Mouse (Mus musculus) olfactory bulb, adult 2 months (tissue): ENCODE data around the gene Zbtb7a. TPM values are rescaled to one million over a fixed set of nuclear protein-coding genes. Genes with fewer than 3 reads are reported as not detected.
"Not testable (repeated sequence)": the region's sequence is repeated elsewhere in the genome, so short reads cannot be mapped to it uniquely, and the experiment has no call there.

Source experiments
- H3K27ac ChIP-seq: fragments of 200-500 bp; 2 replicates; pipeline ENCODE4 v1.5.1; 2012; ENCODE audit warnings: low read depth, low read length; ENCODE audit not compliant: insufficient read depth
- H3K4me1 ChIP-seq: fragments of 200-500 bp; 2 replicates; pipeline ENCODE4 v1.6.1; 2012; ENCODE audit warnings: low read length; ENCODE audit not compliant: control insufficient read depth, insufficient read depth
- H3K4me3 ChIP-seq: fragments of 200-500 bp; 2 replicates; pipeline ENCODE4 v1.5.1; 2012; ENCODE audit warnings: mild to moderate bottlenecking, low read depth, low read length, moderate library complexity; ENCODE audit not compliant: insufficient read depth
- CTCF ChIP-seq: fragments of 200-500 bp; IDR thresholded peaks from 2 replicates; pipeline ENCODE4 v1.5.1; 2012; ENCODE audit warnings: low read depth, mild to moderate bottlenecking, low read length, moderate library complexity; ENCODE audit not compliant: insufficient read depth
- POLR2A ChIP-seq: fragments of 200-500 bp; IDR thresholded peaks from 2 replicates; pipeline ENCODE4 v1.6.1; 2012; ENCODE audit warnings: mild to moderate bottlenecking, low read depth, low read length, moderate library complexity; ENCODE audit not compliant: insufficient read depth
- WGBS: fragments of 180-500 bp; shearing (Covaris S2); methylation state at CpG from one replicate; pipeline ENCODE4 v1.1.7; 2018; 5-methylcytosine and 5-hydroxymethylcytosine counted together
- polyA plus RNA-seq: library from polyadenylated mRNA; stranded (reverse); fragments of >200 nt; gene quantifications from 2 replicates; pipeline ENCODE4 v1.2.4, GENCODE M21; 2012; ENCODE audit warnings: low replicate concordance; ENCODE audit not compliant: missing spikeins, insufficient read depth, insufficient read length

Zbtb7a gene
- polyA plus RNA-seq, 1 experiment = not detected

DNA sequence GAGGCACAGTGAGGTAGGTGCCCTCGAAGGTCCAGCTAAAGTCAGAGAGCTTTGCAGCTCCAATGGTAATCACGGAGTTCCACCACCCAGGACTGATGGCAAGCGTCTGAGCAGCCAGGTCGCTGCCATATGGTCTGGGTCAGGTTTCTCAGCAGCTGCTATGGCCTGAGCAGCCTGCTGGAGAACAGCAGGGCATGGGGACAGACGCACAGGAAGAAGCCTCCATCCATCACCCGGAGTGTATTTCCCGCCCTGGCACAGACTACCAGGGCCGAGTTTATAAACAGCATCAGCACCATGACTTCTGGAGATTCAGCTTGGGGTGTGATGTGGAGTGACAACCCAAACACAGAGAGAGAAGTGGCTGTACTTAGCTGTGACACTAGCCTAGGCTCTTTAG is 30.1 kb downstream of the Zbtb7a start:
- H3K4me1 ChIP-seq = peaks cover 39% of the 10 kb centered on the region
- WGBS = 81% methylated on average over 8 of the region's 8 CpGs
- H3K27ac ChIP-seq = no peak overlapping the region
- no peak overlapping the region for H3K4me3 ChIP-seq
- TF ChIP-seq CTCF (no peak), POLR2A (no peak)

DNA sequence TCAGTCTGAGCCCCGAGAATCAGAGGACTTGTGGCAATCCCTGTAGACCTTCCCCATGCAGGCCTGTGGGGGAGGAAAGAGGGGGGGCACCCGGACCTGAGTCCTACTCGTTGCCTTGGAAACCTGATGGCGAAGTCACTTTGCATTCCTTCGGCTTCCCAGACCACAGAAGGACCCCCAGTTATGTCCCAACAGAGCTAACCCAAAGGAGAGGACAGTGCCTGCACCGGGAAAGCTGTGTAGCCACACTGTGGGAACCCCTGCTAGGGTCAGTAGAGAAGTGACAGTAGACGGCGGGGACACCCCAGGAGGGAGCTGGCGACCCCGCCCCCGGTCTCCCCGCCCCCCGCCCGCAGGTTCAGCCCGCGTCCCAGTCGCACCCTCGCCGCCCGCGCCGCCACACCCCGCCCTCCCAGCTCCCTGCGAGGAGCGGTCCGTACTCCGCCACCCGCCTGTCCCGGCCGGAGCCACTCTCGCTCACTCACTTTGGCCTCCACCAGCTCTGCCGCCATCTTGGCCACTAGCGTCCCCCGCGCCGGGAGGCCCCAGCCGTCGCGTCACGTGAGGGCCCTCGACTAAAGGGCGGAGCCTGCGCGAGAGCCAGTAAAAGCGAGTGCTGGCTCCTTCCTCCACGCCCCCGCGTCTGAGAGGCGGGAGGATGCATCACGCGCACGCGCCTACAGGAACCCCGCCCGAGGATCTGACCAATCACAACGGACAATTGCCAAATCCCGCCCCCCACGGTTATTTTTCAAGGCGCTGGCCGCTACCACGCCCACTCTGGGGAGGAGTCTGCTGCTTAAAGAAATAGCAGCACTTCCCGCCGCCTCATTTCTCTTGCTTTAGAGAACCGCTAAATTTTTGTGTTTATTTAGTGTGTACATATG is 32.4 kb downstream of the Zbtb7a start, which contains the start of gene Pias4:
Gene Pias4, minus strand, starts transcription at position 724 of the 887 bp plus-strand sequence.
- peak within 1 kb of the TSS; percentile 92 for H3K27ac ChIP-seq
- peaks cover 24% of the 10 kb centered on the region for H3K4me1 ChIP-seq
- WGBS = under 1% methylated on average over 64 of the region's 64 CpGs
- H3K4me3 ChIP-seq = peak within 1 kb of the TSS; percentile 71
- no peak for TF ChIP-seq CTCF
- TF ChIP-seq POLR2A = peak; percentile 87; the same call in 1 of the 2 replicates

- WGBS = 2% methylated on average over 5 of the region's 5 CpGs
- Histone ChIP-seq H3K4me1 (peaks cover 24% of the 10 kb centered on the region), H3K4me3 (peak overlapping the region; percentile 29; the same call in 1 of the 2 replicates), H3K27ac (peak overlapping the region; percentile 25; the same call in 1 of the 2 replicates)
- TF ChIP-seq POLR2A (no peak), CTCF (no peak)
Measured at GRCm38 (mm10) chr10:81168087-81168431, 33.0 kb downstream of the Zbtb7a start.

DNA sequence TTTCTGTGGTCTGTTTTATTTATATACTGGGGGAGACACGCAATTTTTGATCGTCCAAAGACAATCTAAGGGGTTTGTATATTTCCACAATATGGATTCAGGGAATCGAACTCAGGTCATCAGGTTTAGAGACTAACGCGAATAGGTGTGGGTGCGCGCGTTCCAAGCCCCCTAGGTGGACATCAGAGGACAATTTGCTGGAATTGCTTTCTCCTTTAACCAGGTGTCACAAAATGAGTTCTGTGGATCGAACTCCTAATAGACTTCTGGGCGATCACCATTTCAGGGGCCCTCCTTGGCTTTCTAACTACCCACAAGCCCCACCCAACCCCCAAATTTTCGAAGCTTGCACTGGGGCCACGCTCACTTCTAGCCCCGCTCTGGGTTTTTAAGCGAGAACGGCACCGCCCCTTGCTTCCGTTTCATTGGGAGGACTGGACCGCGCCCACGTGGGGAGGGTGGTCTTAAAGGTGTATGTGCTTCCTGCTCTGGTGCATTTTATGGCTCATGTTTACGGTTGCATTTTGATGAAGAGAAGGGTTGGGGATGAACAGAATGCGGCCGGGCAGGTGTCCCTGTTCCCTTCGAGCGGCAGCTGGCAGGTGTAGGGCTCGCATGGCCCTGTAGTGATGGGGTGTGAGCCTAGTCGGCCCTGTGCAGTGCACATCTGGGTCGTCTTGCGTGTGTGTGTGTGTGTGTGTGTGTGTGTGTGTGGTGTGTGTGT is 33.7 kb downstream of the Zbtb7a start:
- peak overlapping the region; percentile 92 for H3K27ac ChIP-seq
- TF ChIP-seq POLR2A = no peak
- TF ChIP-seq CTCF = no peak
- H3K4me3 ChIP-seq = peak overlapping the region; percentile 71
- under 1% methylated on average over 29 of the region's 29 CpGs for WGBS
- peaks cover 24% of the 10 kb centered on the region for H3K4me1 ChIP-seq

- 13% methylated on average over 13 of the region's 14 CpGs for WGBS
- Histone ChIP-seq H3K27ac (peak overlapping the region; percentile 36; the same call in 1 of the 2 replicates), H3K4me1 (peaks cover 25% of the 10 kb centered on the region)
- not testable (repeated sequence) for H3K4me3 ChIP-seq
Measured at GRCm38 (mm10) chr10:81169411-81169900, 34.4 kb downstream of the Zbtb7a start.

GRCm38 (mm10) chr10:81173132-81173531 is 38.1 kb downstream of the Zbtb7a start:
- 2% methylated on average over 21 of the region's 21 CpGs for WGBS
- peak; percentile 71; the same call in 1 of the 2 replicates for TF ChIP-seq CTCF
- peak; percentile 68; the same call in 1 of the 2 replicates for TF ChIP-seq POLR2A
- H3K4me1 ChIP-seq = peaks cover 25% of the 10 kb centered on the region
- peak overlapping the region; percentile 98 for H3K27ac ChIP-seq
- peak overlapping the region; percentile 20 for H3K4me3 ChIP-seq

GRCm38 (mm10) chr10:81174617-81175344 is 39.8 kb downstream of the Zbtb7a start:
- peak overlapping the region; percentile 98 for H3K27ac ChIP-seq
- WGBS = 2% methylated on average over 29 of the region's 29 CpGs
- H3K4me1 ChIP-seq = peaks cover 29% of the 10 kb centered on the region
- TF ChIP-seq CTCF (peak; percentile 81), POLR2A (peak; percentile 45; the same call in 1 of the 2 replicates)
- peak overlapping the region; percentile 49 for H3K4me3 ChIP-seq

DNA sequence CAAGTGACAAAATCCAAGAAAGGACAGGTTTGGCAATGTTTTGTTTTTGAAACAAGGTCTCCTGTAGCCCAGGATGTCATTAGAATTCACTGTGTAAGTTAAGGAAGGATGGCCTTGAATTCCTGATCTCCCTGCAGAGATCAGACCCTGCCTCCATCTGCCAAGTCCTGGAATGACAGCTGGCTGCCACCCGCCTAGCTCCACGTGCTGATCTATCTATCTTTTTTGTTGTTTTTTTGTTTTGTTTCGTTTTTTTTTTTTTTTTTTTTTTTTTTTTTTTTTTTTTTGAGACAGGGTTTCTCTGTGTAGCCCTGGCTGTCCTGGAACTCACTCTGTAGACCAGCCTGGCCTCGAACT is 40.3 kb downstream of the Zbtb7a start:
- WGBS = 6% methylated on average over 4 of the region's 4 CpGs
- Histone ChIP-seq H3K4me1 (peaks cover 33% of the 10 kb centered on the region), H3K27ac (peak overlapping the region; percentile 62)
- not testable (repeated sequence) for H3K4me3 ChIP-seq
